Mouse (Mus musculus): ENCODE data around the gene Agpat1.

DNA sequence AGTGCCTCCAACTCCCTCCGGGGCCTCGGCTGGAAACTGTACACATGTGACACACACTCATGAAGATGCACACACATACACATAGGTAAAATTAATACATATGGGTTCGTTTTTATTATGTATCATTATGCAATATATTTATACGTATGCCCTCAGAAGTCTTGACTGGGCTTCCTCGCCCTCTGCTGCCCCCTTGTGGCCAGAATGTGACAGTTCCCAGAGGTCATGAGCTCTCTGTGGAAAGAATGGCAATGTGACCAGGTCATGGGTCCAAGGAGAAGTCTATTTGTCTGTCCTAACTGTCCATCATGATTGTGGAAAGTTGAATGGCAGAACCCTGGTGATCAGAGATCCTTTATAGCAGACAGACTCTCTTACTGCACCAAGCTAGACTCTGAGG lies 48.6 kb upstream of the Agpat1 start:
- TF ChIP-seq CTCF (IDR thresholded peaks at IDR 0.05; ENCODE audit: borderline replicate concordance, extremely low read depth, insufficient read depth, insufficient read length), result peak; percentile 90
- no peak for TF ChIP-seq POLR2A (IDR thresholded peaks at IDR 0.05; ENCODE audit: borderline replicate concordance, extremely low read depth, insufficient read depth, insufficient read length, poor library complexity, severe bottlenecking)
